Mouse (Mus musculus): ENCODE results near the gene Tat. TPM values are rescaled to one million over a fixed set of nuclear protein-coding genes. Genes with fewer than 3 reads are reported as not detected.

Gene Tat
- total and polyA plus RNA-seq, 3 experiments = not detected

- dilution Hi-C loops (cut with MboI; ENCODE audit: extremely low pct_ligation_motif_present, extremely low pct_unique_long_range_greater_than_20kb, low sequenced_read_pairs) = no loop called here
- H3K9me3 ChIP-seq (replicated peaks; ENCODE audit: low read length) = no peaks in the 10 kb centered on the region
- TF ChIP-seq E2F4 (IDR thresholded peaks at IDR 0.05; ENCODE audit: insufficient replicate concordance, low read depth, low read length) (no peak), NRF1 (IDR thresholded peaks at IDR 0.05; ENCODE audit: low read depth, low read length) (no peak), GABPA (IDR thresholded peaks at IDR 0.05; ENCODE audit: insufficient replicate concordance, low read depth, low read length) (no peak), USF1 (IDR thresholded peaks at IDR 0.05; ENCODE audit: low read depth, low read length) (no peak), ZC3H11A (IDR thresholded peaks at IDR 0.05; ENCODE audit: low read depth, low read length) (no peak), ETS1 (conservative IDR thresholded peaks at IDR 0.05; ENCODE audit: low read depth, low read length) (no peak), RCOR1 (conservative IDR thresholded peaks at IDR 0.05; ENCODE audit: low read depth, low read length) (no peak), MAZ (IDR thresholded peaks at IDR 0.05; ENCODE audit: low read depth, low read length) (no peak), TCF12 (IDR thresholded peaks at IDR 0.05; ENCODE audit: low read depth, low read length) (no peak), NELFE (IDR thresholded peaks at IDR 0.05; ENCODE audit: low read depth, low read length) (no peak), JUND (conservative IDR thresholded peaks at IDR 0.05; ENCODE audit: low read depth, low read length) (no peak), CHD1 (IDR thresholded peaks at IDR 0.05; ENCODE audit: low read depth, low read length) (no peak)
- no peak overlapping the region for H3K4me2 ChIP-seq (ENCODE audit: insufficient read depth, low read depth, poor library complexity, severe bottlenecking)
- DNase-seq (ENCODE audit: extremely low read depth) = no peak
- peaks cover 0 to 26% of the 10 kb centered on the region in 2 experiments for H3K36me3 ChIP-seq (replicated peaks in 1 of 2; ENCODE audit: control insufficient read depth in 1 of 2, insufficient read depth in 1 of 2, low read length in 1 of 2)
- no peak overlapping the region for H3K4me3 ChIP-seq (replicated peaks in 1 of 3; ENCODE audit: low read depth in 2 of 3, low read length in 2 of 3, poor library complexity in 1 of 3)
- H3K27me3 ChIP-seq (replicated peaks) = no peaks in the 10 kb centered on the region
- no peak overlapping the region for H3K9ac ChIP-seq (ENCODE audit: insufficient read depth, low read depth)
- H3K27ac ChIP-seq (ENCODE audit: insufficient read depth, low read depth) = no peak overlapping the region
- no peaks in the 10 kb centered on the region; the same call in 1 of the 2 replicates for H3K79me2 ChIP-seq (replicated peaks; ENCODE audit: control insufficient read depth, extremely low read depth, insufficient read depth, poor library complexity, severe bottlenecking)
- in situ Hi-C loops (cut with MboI; ENCODE audit: low pct_ligation_motif_present, low pct_unique_long_range_greater_than_20kb, low sequenced_read_pairs) = no loop called here
- H3K4me1 ChIP-seq (ENCODE audit: control insufficient read depth in 1 of 2, insufficient read depth in 2 of 2) = no peaks in the 10 kb centered on the region
Observed at GRCm38 (mm10) chr8:109946272-109946671, 44.0 kb upstream of the Tat start.

GRCm38 (mm10) chr8:109947447-109948284, 42.6 kb upstream of the Tat start:
- Histone ChIP-seq H3K9me3 (replicated peaks; ENCODE audit: low read length) (no peaks in the 10 kb centered on the region), H3K4me2 (ENCODE audit: insufficient read depth, low read depth, poor library complexity, severe bottlenecking) (no peak overlapping the region), H3K4me1 (ENCODE audit: control insufficient read depth in 1 of 2, insufficient read depth in 2 of 2) (no peaks in the 10 kb centered on the region), H3K4me3 (replicated peaks in 1 of 3; ENCODE audit: low read depth in 2 of 3, low read length in 2 of 3, poor library complexity in 1 of 3) (no peak overlapping the region), H3K9ac (ENCODE audit: insufficient read depth, low read depth) (no peak overlapping the region), H3K27ac (ENCODE audit: insufficient read depth, low read depth) (no peak overlapping the region), H3K27me3 (replicated peaks) (no peaks in the 10 kb centered on the region), H3K79me2 (replicated peaks; ENCODE audit: control insufficient read depth, extremely low read depth, insufficient read depth, poor library complexity, severe bottlenecking) (no peaks in the 10 kb centered on the region), H3K36me3 (replicated peaks in 1 of 2; ENCODE audit: control insufficient read depth in 1 of 2, insufficient read depth in 1 of 2, low read length in 1 of 2) (peaks cover 0 to 17% of the 10 kb centered on the region in 2 experiments)
- dilution Hi-C loops (cut with MboI; ENCODE audit: extremely low pct_ligation_motif_present, extremely low pct_unique_long_range_greater_than_20kb, low sequenced_read_pairs) = no loop called here
- in situ Hi-C loops (cut with MboI; ENCODE audit: low pct_ligation_motif_present, low pct_unique_long_range_greater_than_20kb, low sequenced_read_pairs) = no loop called here
- peak; percentile 29 for DNase-seq (ENCODE audit: extremely low read depth)
- TF ChIP-seq CHD1 (IDR thresholded peaks at IDR 0.05; ENCODE audit: low read depth, low read length) (no peak), MAFK (IDR thresholded peaks at IDR 0.05; ENCODE audit: insufficient replicate concordance, low read length) (no peak), MEF2A (IDR thresholded peaks at IDR 0.05; ENCODE audit: borderline replicate concordance, low read depth, low read length) (no peak), ZNF384 (IDR thresholded peaks at IDR 0.05; ENCODE audit: low read depth, low read length) (peak; percentile 75), ETS1 (conservative IDR thresholded peaks at IDR 0.05; ENCODE audit: low read depth, low read length) (no peak), NRF1 (IDR thresholded peaks at IDR 0.05; ENCODE audit: low read depth, low read length) (no peak), POLR2AphosphoS2 (IDR thresholded peaks at IDR 0.05; ENCODE audit: low read depth, low read length) (no peak), CTCF (conservative IDR thresholded peaks at IDR 0.05 in 1 of 2, IDR thresholded peaks at IDR 0.05 in 1 of 2; ENCODE audit: low read depth in 2 of 2, low read length in 2 of 2) (peak; percentile 70 to 75), ZC3H11A (IDR thresholded peaks at IDR 0.05; ENCODE audit: low read depth, low read length) (no peak), HCFC1 (IDR thresholded peaks at IDR 0.05; ENCODE audit: low read depth, low read length) (no peak), JUN (IDR thresholded peaks at IDR 0.05; ENCODE audit: insufficient read depth, low read depth, low read length) (no peak), SMC3 (IDR thresholded peaks at IDR 0.05; ENCODE audit: low read depth, low read length) (peak; percentile 63), NELFE (IDR thresholded peaks at IDR 0.05; ENCODE audit: low read depth, low read length) (no peak), EP300 (IDR thresholded peaks at IDR 0.05; ENCODE audit: low read length) (no peak), ELF1 (IDR thresholded peaks at IDR 0.05; ENCODE audit: low read depth, low read length) (no peak), RAD21 (IDR thresholded peaks at IDR 0.05; ENCODE audit: low read depth, low read length) (peak; percentile 57), UBTF (IDR thresholded peaks at IDR 0.05; ENCODE audit: low read depth, low read length) (no peak)

All from CH12.LX (cell line).